Mouse (Mus musculus) hindlimb bud, embryonic 11.5 days (tissue): ENCODE measurements around the gene Thegl.
"Not testable (repeated sequence)": the region's sequence is repeated elsewhere in the genome, so short reads cannot be mapped to it uniquely, and the experiment has no call there.

Source experiments
- DNase-seq: peaks from one replicate; pipeline ENCODE4 v3.0.0-alpha.2; 2012; ENCODE audit warnings: low read depth, low spot score; ENCODE audit errors: extremely low spot score

Gene Thegl

GRCm38 (mm10) chr5:77015544-77016482, at the start of gene Thegl:
TSS of gene Thegl (plus strand) at chr5:77016023.
- no peak for DNase-seq

GRCm38 (mm10) chr5:76969250-76969649, 46.6 kb upstream of the Thegl start:
- no peak for DNase-seq

GRCm38 (mm10) chr5:76971115-76971514, 44.7 kb upstream of the Thegl start:
- DNase-seq = not testable (repeated sequence)

GRCm38 (mm10) chr5:76973488-76973887, 42.3 kb upstream of the Thegl start:
- no peak for DNase-seq

GRCm38 (mm10) chr5:76974207-76974553, 41.6 kb upstream of the Thegl start:
- DNase-seq = no peak

- peak; percentile 54 for DNase-seq
Measured at GRCm38 (mm10) chr5:76974554-76975285, 41.1 kb upstream of the Thegl start, which contains the start of gene Srp72. TSS of gene Srp72 (plus strand) at chr5:76974683.

GRCm38 (mm10) chr5:76975736-76976135, 40.1 kb upstream of the Thegl start:
- DNase-seq = no peak

GRCm38 (mm10) chr5:76984015-76984414, 31.8 kb upstream of the Thegl start:
- no peak for DNase-seq

- no peak for DNase-seq
Measured at GRCm38 (mm10) chr5:76990789-76991188, 25.0 kb upstream of the Thegl start.

- DNase-seq = no peak
Measured at GRCm38 (mm10) chr5:76993174-76993814, 22.5 kb upstream of the Thegl start.

- no peak for DNase-seq
Measured at GRCm38 (mm10) chr5:76998416-76998815, 17.4 kb upstream of the Thegl start.

- no peak for DNase-seq
Measured at GRCm38 (mm10) chr5:77001192-77001591, 14.6 kb upstream of the Thegl start.

GRCm38 (mm10) chr5:77004051-77004821, 11.6 kb upstream of the Thegl start, which contains the start of gene Arl9:
TSS of gene Arl9 (plus strand) at chr5:77004055.
- no peak for DNase-seq

- DNase-seq = no peak
Measured at GRCm38 (mm10) chr5:77010352-77010751, 5.5 kb upstream of the Thegl start.

GRCm38 (mm10) chr5:77011082-77011481, 4.7 kb upstream of the Thegl start:
- DNase-seq = no peak

GRCm38 (mm10) chr5:77013171-77013570, 2.7 kb upstream of the Thegl start:
- DNase-seq = no peak

GRCm38 (mm10) chr5:77028034-77028433, 12.2 kb downstream of the Thegl start:
- no peak for DNase-seq

GRCm38 (mm10) chr5:77029735-77030134, 13.9 kb downstream of the Thegl start:
- DNase-seq = no peak

GRCm38 (mm10) chr5:77035101-77035500, 19.3 kb downstream of the Thegl start:
- DNase-seq = not testable (repeated sequence)

GRCm38 (mm10) chr5:77038451-77038850, 22.6 kb downstream of the Thegl start:
- no peak for DNase-seq

GRCm38 (mm10) chr5:77039391-77039790, 23.6 kb downstream of the Thegl start:
- DNase-seq = no peak
